Mouse (Mus musculus) layer of hippocampus, postnatal 36 days (tissue): ENCODE data around the gene Stk4. TPM values are rescaled to one million over a fixed set of nuclear protein-coding genes. Genes with fewer than 3 reads are reported as not detected.

Experiments used
- DNase-seq, 2 experiments: peaks; one replicate each; pipeline ENCODE4 v3.0.0; 2022
- total RNA-seq, 2 experiments: library from RNA; stranded (reverse); gene quantifications; 2 replicates each; pipeline ENCODE4 v1.2.3; 2021

Gene Stk4
- total RNA-seq, 2 experiments from 2014 or later: 50.4 to 51.2 TPM

DNA sequence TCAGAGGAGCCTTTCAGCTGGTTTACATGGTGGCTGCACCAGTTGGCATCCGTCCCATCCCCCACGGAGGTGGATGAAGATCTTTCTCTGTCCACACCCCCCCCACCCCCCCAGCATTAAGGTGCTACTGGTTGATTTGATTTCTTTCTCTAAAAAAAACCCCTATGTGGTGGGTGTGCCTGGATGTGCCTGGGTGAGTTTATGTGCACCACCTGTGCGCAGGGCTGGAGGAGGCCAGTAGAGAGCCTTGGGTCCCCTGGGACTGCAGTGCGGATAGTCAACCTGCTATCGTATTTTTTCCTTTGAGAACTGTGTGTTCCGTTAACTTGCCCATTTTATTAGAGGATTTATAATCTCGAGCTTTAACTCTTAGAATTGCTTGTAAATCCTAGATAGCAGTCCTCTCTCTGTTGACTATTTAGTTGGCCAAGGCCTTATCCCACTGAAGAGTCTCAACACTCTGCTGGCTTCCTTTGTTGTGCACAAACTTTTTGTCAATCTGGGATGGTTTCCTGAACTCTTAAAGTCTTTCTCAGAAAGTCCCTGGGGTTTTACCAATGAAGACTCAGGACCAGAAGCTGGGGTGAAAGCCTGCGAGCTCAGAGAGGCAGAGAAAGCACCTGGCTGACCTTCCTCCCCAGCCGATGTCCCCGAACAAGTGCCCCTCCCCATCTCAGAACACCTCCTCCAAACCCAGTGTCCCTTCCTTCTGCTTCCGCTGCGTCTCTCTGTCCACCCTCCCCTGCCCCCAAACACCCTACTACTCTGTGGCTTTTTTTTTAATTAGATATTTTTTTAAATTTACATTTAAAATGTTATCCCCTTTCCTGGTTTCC lies 58.7 kb downstream of the Stk4 start:
- no peak for DNase-seq

- no peak for DNase-seq
Measured at GRCm38 (mm10) chr2:164131586-164131985, 61.5 kb downstream of the Stk4 start.

GRCm38 (mm10) chr2:164134563-164134962 lies 64.4 kb downstream of the Stk4 start:
- DNase-seq: peak in 1 of 2 experiments; percentile 14

GRCm38 (mm10) chr2:164135367-164135766 lies 65.2 kb downstream of the Stk4 start:
- no peak for DNase-seq

- no peak for DNase-seq
Measured at GRCm38 (mm10) chr2:164136393-164136792, 66.3 kb downstream of the Stk4 start.

GRCm38 (mm10) chr2:164137754-164138153 lies 67.6 kb downstream of the Stk4 start:
- DNase-seq: peak in 1 of 2 experiments; percentile 23

DNA sequence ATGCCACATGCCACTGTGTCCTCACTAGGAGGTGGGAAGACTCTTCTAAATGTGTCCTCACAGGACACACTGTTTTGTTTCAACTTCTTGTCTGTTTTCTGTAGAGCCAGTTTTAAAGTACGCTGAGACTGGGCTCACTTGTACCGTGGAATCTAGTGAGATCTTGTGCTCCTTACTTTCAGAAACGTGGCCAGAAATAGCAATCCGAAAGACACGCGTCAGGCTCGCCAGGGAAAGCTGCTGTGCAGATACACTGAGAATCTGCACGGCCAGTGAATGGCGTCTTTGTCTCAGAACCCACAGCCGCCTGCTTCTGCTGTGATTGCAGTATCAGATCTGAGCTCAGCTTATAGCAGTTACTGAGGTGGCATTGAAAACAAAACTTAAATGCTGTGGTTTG lies 71.9 kb downstream of the Stk4 start:
- DNase-seq: peak; percentile 18 to 37

GRCm38 (mm10) chr2:164144025-164144424 lies 73.9 kb downstream of the Stk4 start:
- DNase-seq: no peak

DNA sequence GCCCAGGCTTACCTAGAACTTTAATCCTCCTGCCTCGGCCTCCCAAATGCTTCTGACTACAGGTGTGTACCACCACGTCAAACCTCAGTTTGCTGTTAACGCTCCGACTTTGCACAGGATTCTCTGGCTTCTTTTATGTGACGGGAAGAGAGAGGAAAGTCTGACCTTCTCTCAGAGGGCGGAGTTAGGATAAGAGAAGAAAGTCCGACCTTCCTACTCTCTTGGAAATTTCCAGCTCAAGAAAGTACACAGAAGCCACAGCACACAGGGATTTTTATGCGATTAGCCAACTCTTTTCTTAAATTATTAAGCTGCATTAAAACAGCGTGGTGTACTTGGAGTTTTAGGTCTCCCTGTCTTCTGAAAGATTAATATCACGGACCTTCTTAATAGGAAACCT lies 74.4 kb downstream of the Stk4 start:
- no peak for DNase-seq

GRCm38 (mm10) chr2:164146556-164146955 lies 76.4 kb downstream of the Stk4 start:
- DNase-seq: no peak

- DNase-seq: no peak
Measured at GRCm38 (mm10) chr2:164150086-164150760, 80.1 kb downstream of the Stk4 start.

GRCm38 (mm10) chr2:164152341-164152740 lies 82.2 kb downstream of the Stk4 start:
- DNase-seq: no peak

GRCm38 (mm10) chr2:164154007-164154406 lies 83.9 kb downstream of the Stk4 start:
- DNase-seq: no peak

DNA sequence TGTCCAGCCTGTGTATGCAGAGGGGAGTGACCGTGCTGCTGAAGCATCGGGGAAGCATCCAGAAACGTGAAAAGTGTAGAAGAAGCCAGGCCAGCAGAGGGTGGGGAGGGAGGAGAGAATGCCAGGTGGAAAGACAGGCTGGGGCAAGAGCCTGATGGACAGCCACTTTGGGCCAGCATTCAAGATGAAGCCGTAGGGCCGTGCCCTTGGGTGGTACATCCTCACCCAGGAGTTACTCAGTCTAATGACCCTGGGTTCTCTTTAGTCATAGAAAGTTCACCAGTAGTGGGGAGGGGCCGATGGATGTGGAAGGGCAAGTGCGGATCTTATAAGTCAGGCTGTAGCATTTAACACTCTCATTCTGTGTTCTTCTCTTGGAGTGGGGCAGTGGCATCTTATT lies 86.0 kb downstream of the Stk4 start:
- no peak for DNase-seq

GRCm38 (mm10) chr2:164158838-164159237 lies 88.7 kb downstream of the Stk4 start:
- DNase-seq: no peak

DNA sequence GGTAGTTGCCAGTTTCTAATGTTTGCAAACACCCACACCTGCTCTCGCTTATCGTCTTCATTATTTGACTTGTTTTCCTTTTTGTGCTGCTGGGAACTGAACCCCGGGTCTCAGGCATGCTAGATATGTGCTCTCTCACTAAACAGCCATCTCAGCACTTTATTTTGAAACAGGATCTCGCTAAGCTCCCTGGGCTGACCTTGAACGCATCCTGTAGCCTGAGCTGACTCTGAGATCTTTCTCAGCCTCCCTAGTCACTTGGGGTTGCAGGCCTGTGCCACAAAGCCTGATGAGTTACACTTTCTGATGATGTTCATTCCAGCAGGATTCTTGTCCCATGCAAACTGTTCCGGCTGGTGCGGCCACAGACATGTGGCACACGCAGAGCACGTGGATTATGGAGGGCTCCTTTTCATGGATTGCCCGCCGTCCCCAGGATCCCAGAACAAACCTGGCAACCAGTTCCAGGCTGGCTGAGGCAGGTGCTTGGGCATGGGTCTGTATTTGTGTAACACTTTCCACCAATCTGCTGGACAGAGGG lies 91.5 kb downstream of the Stk4 start:
- DNase-seq: no peak

- DNase-seq: no peak
Measured at GRCm38 (mm10) chr2:164164941-164165340, 94.8 kb downstream of the Stk4 start.

DNA sequence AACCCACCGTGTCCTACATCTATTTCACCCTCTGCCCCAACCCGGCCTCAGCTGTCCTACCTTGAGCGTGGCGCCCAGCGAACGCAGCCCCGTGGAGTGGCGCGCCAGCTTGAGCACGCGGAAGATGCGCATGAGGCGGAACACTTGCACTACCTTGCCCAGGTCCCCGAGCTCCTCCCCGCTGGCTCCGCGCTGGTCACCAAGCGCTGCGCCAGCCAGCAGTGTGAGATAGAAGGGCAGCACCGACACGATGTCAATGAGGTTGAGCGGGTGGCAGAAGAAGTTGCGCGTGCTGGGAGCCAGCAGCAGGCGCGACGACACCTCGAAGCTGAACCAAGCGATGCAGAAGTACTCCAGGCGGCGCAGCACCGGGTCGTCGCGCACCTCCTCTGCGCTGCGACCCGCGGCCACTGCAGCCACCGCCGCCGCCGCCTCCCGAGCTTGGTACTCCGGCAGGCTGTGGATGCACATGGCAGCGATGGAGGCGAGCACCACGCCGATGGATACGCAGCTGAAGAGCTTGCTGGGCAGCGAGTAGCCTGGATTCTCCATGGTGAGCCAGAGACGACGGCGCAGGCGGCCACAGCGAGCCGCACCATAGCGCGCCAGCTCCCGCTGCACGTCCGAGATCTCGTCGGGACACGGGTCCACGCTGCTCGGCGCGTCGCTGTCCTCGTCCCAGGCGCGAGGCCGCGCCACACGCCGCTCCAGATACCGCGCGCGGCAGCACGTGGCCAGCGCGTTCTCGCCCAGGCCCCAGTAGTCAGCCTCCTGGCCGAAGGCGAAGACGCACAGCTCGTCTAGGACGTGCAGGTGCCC lies 97.8 kb downstream of the Stk4 start:
- peak; percentile 11 to 13 for DNase-seq

DNA sequence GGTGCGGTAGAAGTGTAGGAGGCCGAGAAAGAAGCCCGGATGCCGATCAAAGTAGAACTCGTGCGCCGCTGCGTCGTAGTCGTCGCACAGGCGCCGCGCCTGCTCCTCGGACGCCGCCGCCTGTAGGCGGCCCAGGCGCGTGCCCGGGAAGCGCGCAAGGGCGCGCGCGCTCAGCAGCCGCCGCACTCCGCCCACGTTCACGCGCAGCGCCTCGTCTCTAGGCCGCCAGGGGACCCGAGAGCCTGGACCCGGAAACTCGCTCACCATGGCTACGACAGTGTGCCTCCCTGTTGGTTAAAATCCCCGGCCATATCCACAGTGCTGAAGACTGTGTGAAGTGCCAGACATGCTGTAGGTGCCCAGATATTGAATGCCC lies 98.4 kb downstream of the Stk4 start:
- DNase-seq: peak; percentile 12 to 17

DNA sequence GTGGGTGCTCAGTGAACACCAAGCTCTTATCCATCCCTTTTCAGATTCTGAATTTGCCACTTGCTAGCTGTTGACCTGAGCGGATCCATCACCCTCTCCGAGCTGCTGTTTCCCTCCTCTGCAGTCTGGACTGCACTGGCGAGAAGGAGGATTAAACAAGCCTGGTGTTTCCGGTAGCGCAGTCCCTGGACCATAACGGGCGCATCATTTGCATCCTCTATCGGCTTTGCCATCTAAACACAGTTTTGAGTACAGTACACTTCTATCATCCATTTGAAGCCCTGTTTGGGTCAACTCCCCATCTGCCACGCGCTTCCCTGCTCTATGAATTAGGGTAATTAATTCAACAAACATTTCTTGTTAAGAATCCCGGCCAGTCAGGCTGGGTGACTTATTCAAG lies 100.2 kb downstream of the Stk4 start:
- DNase-seq: no peak

DNA sequence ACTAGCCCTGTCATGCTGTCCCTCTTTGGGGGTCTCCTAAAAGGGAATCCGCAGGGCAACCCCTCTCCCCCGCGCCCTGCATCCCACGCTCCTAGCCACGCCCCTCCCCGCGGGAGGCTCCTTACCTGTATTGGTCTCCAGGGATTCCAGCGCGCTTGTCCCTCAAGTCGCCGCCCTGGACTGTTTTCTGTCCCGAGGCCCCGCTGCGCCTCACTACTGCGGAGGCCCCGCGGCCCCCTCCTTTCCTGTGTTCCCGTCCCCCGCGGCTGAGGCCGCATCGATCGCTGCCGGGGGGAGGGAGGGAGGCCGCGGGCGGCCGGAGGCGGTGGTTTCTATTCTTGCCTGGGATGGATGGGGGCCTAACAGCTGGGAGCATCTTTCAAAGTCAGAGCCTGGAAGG lies 100.8 kb downstream of the Stk4 start, which contains the start of gene Kcns1:
Kcns1 (minus strand) TSS at position 212 of the 400 bp plus-strand sequence.
- no peak for DNase-seq

DNA sequence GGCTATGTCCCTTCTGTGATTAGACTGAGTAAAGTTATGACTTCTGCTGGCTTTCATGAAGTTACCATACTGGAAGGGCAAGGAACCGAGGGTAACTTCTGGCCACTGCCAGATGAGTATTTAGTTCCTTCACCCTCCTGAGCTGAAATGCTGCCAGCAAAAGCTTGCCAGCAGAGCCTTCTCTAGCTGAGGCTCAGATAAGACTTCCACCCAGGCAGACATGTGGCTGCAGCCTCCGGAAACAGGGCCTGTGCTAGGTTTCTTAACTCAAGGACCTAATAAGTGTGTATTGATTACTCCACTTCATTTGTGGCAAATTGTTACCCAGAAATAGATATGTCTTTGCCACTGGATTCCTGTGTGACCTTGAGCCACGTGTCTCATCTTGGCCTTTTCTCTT lies 103.3 kb downstream of the Stk4 start:
- no peak for DNase-seq
